32 mouse cellular contexts compared by ENCODE assay signal in the genomic region with DNA sequence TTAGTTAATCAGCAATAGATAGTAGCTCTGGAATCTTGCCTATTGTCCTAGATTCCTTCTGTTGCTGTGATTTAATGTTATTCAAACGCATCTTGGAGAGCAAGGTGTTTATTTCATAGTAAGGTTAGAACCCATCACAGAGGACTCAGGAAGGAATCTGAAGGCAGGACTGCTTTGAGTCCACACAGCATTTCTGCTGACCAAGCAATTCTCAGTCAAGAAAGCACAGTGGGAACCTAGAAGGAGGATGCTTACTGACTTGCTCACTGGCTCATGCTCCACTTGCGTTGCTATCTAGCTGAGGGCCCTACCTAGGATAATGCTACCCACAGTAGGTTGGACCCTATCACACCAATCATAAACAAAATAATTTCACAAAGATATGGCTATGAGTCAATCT.
"Had no signal": no experiment of that assay in that cellular context is flagged by ENCODE, and none has a peak within 500 bp of the region (broad histone marks: within the 10 kb centered on the region; RNA-seq: fewer than 3 reads in every experiment).

No protein-coding gene starts in this region.

- H3K27ac ChIP-seq: limb, embryonic 10.5 days; limb, embryonic 12.5 days; limb, embryonic 13.5 days; limb, embryonic 15.5 days; liver, embryonic 12.5 days; liver, embryonic 13.5 days; liver, embryonic 14.5 days; liver, embryonic 15.5 days; lung, embryonic 15.5 days; macrophage; midbrain, embryonic 10.5 days; midbrain, embryonic 12.5 days; midbrain, embryonic 13.5 days; midbrain, embryonic 15.5 days; neural tube, embryonic 12.5 days had no signal

- H3K4me3 ChIP-seq: limb, embryonic 10.5 days; limb, embryonic 12.5 days; limb, embryonic 13.5 days; limb, embryonic 15.5 days; liver, embryonic 12.5 days; liver, embryonic 13.5 days; liver, embryonic 15.5 days; lung, embryonic 15.5 days; megakaryocyte, embryonic 14.5 days; midbrain, embryonic 10.5 days; midbrain, embryonic 12.5 days; midbrain, embryonic 13.5 days; midbrain, embryonic 15.5 days; myocyte; neural tube, embryonic 12.5 days had no signal

- DNase-seq: left cerebral cortex, postnatal 4 days; liver; liver, embryonic 13.5 days; liver, postnatal 0 days; lung, adult 18-20 months; lung, adult 2 months; lung, embryonic 14.5 days; lung, postnatal 10 days; lung, postnatal 14 days; lung, postnatal 36 days; lung, postnatal 4 days; midbrain, embryonic 14.5 days had no signal

- H3K9ac ChIP-seq: limb, embryonic 12.5 days; limb, embryonic 13.5 days; limb, embryonic 15.5 days; liver, embryonic 12.5 days; liver, embryonic 13.5 days; liver, embryonic 14.5 days; liver, embryonic 15.5 days; liver, postnatal 0 days; lung, embryonic 14.5 days; lung, embryonic 15.5 days; midbrain, embryonic 12.5 days; midbrain, embryonic 13.5 days; midbrain, embryonic 15.5 days; neural tube, embryonic 12.5 days had no signal

- ATAC-seq: liver, embryonic 12.5 days; liver, postnatal 0 days; lung, postnatal 0 days; midbrain, embryonic 13.5 days; midbrain, embryonic 15.5 days; midbrain, embryonic 16.5 days had no signal

- H3K27me3 ChIP-seq: limb, embryonic 12.5 days; limb, embryonic 13.5 days; limb, embryonic 15.5 days; liver, embryonic 12.5 days; liver, embryonic 13.5 days; liver, embryonic 15.5 days; lung, embryonic 15.5 days; megakaryocyte, embryonic 14.5 days; midbrain, embryonic 12.5 days; midbrain, embryonic 13.5 days; midbrain, embryonic 15.5 days; neural tube, embryonic 12.5 days had no signal

- H3K4me2 ChIP-seq: limb, embryonic 12.5 days; limb, embryonic 13.5 days; limb, embryonic 15.5 days; liver, embryonic 11.5 days; liver, embryonic 12.5 days; liver, embryonic 13.5 days; liver, embryonic 15.5 days; lung, embryonic 14.5 days; lung, embryonic 15.5 days; midbrain, embryonic 11.5 days; midbrain, embryonic 12.5 days; midbrain, embryonic 13.5 days; midbrain, embryonic 15.5 days; neural tube, embryonic 12.5 days had no signal

- H3K4me1 ChIP-seq: limb, embryonic 10.5 days; limb, embryonic 12.5 days; limb, embryonic 13.5 days; limb, embryonic 15.5 days; liver, embryonic 12.5 days; liver, embryonic 13.5 days; liver, embryonic 15.5 days; midbrain, embryonic 10.5 days; midbrain, embryonic 12.5 days; midbrain, embryonic 13.5 days; midbrain, embryonic 15.5 days; neural tube, embryonic 12.5 days had no signal

- H3K36me3 ChIP-seq: limb, embryonic 10.5 days; limb, embryonic 12.5 days; limb, embryonic 13.5 days; limb, embryonic 15.5 days; liver, embryonic 12.5 days; liver, embryonic 13.5 days; liver, embryonic 15.5 days; lung, embryonic 15.5 days; midbrain, embryonic 10.5 days; midbrain, embryonic 12.5 days; midbrain, embryonic 13.5 days; midbrain, embryonic 15.5 days; neural tube, embryonic 12.5 days had no signal

- H3K9me3 ChIP-seq: limb, embryonic 10.5 days; limb, embryonic 12.5 days; limb, embryonic 13.5 days; limb, embryonic 15.5 days; liver, embryonic 12.5 days; liver, embryonic 13.5 days; liver, embryonic 15.5 days; lung, embryonic 15.5 days; megakaryocyte, embryonic 14.5 days; midbrain, embryonic 10.5 days; midbrain, embryonic 12.5 days; midbrain, embryonic 13.5 days; midbrain, embryonic 15.5 days; neural tube, embryonic 12.5 days had no signal
